Mouse (Mus musculus) mature B cell (primary cell): ENCODE results near the gene Mybph.

Experiments used
- in situ Hi-C: fragments of 300-500 bp; cut with MboI; formaldehyde crosslinking; loops from 2 replicates; pipeline ENCODE4 v1.14.3; 2019

Mybph gene

DNA sequence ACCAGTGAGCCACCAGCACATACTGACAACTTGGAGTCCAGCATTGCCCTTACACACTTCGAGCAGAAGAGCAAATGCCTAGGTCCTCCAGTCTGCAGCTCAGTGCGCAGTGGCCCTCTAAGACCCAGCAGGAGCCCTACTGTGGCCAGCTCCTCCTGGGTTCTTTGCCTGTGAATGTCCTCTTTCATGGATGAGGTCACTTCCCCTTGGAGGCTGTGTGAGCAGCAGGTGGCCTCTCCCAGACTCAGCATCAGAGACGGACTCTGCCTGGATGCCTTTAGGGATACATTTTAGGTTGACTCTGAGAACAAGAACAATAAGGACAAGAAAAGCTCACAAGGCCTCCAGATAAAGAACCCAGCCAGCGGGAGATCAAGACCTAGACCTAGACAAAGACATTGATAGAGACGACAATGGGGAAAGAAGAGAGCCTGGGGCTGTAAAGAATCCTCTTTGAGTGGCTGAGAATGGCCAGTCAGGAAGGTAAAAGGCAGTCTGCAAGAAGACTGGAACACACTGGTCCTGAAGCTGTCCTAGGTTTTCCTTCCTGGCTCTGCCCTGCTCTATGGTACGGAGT lies 17.0 kb downstream of the Mybph start:
- in situ Hi-C loops = no loop called here

DNA sequence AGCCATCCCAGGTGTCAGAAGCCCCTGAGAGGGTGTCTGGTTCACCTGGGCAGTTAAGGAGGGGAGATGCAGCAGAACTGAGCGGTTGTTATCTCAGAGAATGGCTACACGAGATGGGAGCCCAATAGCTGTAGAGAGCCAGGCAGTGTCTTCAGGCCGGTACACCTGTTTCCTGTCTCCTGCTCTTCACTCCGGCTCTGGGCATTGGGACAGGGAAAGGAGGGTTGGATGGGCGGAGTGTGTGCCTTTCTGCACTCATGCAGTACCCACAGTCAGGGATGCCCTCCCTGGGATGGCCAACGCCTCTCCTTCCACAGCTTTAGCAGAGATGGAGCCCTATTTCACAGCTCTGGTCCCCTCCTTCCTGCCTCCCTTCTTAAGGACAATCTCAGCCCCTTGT lies 17.8 kb downstream of the Mybph start:
- in situ Hi-C loops = no loop called here

DNA sequence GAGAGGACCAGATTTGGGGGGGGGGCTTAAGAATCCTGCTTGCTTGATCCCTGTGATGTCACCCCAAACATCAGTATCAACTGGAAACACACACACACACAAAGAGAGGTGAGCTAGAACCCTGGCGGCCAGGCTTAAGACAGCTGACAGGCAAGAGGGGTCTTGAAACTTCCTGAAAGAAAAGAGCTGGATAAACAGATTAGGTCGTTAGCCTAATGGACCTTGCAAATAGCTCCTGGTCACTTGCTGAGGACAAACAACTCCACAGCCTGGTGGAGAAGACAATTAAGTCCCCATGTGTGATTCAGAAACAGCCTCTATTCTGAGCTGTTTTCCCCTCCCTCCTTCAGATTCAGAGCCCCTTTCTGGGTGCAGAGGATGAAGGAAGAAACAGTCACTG lies 18.4 kb downstream of the Mybph start:
- in situ Hi-C loops = no loop called here

DNA sequence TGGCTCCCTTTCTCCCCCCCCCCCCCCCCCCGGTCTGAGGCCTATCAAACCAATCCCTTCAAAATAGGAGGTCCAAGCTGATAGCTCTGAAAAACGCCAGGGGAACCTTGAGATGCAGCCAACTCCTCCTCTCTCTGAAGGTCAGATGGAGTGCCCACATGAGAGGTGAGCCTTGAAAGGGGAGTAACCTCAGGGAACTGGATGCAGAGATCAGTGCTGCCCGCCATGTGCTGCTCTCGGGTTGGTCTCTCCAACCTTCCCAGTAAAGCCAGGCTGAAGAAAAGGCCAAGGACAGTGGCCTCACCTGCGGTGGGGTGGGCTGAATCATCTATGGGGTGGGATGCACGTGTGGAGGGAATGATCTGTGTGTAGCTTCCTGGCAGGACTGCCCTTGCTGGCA lies 19.1 kb downstream of the Mybph start:
- in situ Hi-C loops = no loop called here

DNA sequence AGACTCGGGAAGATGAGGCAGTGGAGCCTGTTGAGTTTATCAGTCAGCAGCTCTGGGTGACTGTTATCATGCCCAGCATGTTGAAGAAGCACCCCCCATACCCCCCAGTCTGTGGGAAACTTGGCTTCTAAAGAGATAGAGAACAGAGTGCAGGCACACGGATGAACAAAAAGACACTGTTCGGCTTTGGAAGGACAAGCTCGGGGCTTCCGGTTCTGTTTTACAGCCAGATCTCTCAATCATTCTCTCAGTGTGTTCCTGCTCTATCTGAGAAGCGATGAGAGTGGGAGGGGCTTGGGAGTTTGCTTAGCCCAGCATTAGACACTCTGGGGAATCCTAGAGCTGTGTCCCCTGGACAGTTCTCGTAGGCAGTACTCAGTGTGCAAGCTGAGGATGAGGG lies 20.2 kb downstream of the Mybph start:
- in situ Hi-C loops = no loop called here

DNA sequence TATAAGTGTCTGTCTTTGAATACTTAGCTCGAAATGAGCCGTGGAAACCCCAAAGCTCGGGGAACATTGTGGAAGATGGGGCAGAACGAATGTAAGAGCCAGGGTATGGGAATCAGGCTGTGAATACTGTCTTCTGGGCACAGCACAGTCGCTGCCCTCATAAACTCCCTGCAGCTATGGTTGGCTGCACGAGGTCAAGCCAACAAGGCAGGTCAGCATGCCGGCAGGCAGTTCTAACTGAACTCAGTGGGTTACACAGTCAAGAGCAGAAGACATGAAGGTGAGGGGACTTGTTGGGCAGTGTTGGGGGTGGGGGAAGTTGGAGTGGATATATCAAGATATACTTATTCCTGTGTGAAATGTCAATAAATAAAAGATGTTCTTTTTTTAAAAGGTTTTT lies 21.8 kb downstream of the Mybph start:
- in situ Hi-C loops = no loop called here

DNA sequence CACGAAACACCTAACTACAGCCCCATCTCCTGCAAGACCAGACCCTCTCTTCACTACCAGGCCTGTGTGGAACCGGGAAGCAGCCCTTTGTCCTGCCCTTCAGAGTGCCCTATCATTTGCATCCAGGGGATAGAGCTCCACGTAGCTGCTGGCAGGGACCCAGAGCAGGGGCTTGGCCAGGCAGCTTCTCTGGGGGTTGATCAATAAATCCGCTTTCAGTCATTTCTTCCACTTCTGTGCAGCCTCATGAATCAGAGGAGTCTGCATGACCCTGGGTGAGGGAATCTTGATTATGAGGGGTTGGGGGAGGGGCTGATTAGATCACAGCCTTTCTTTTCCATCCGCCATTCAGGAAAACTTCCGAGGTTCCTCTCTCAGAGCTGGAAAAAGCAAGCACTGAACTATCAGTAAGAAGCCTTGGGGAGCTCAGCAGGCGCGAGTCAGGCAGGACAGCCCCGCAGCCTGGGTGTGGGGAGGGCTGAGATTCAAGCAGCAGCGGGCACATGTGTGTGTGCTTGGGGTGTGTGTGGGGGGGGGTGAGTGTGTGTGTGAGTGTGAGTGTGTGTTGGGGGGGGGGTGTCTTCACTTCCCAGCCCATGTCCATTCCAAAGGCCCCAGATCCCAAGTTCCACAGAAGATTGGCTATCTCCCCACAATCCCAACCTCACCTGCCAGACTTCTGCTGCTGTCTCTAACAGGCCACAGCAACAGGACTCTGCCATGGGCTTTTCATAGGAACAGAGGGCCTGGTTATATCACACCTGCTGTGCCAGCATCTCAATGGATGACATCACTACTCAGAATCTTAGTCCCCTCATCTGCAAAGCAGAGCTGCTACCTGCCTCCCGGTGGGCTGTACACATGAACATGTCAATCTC lies 22.7 kb downstream of the Mybph start:
- in situ Hi-C loops = no loop called here

DNA sequence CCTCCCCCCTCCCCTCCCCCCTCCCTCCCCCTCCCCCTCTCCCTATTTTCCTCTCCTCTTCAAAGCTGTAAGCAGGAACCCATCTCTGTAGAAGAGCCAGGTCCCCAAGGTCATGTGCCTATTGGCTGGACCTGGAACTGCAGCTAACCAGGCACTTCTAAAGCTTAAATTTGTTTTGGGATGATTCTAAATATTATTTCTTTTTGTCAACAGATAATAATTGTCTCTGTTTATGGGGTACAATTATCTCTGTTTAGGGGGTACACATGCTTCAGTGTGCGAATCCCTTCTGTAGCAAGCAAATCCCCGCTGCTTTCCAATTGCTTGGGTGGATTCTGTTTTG lies 23.4 kb downstream of the Mybph start:
- in situ Hi-C loops = no loop called here

DNA sequence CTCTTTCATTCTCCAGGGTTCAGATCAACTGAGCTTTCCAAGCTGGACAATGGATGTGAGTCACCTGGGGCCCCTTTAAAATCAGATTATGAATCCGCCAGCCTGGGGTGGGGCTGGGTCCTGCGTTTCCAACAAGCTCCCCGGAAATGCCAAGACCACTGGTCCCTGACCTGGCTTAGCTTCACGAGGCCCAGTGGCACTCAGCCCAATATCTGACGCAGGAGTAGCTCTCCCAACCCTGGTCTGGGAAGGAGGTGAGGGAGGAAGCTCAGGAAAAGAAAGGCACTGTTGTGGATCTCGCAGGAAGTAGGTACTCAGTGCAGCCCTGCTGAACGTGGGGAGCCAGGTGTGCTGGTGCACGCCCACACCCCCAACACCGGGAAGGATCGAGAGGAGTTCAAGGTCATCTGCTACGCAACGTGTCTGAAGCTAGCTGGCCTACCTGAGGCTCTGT lies 23.8 kb downstream of the Mybph start:
- in situ Hi-C loops = no loop called here

DNA sequence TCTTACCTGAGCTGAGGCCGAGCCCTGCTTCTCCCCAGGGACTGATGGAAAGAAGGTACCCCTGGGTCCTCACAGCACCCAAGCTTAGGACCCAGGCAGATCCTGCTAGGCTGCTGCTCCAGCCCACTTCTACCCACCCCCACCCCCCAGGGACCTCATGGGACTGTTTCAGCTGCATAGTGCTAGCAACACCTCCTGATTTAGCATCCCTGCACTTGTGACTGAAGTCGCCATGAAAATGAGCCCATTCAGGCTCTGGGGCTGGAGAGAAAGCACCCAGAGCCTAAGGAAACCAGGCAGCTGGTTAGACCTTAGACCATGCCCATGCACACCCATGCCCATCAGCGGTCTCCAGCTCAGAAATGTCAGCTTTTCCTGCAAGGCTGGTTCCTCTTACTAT lies 24.7 kb downstream of the Mybph start:
- in situ Hi-C loops = no loop called here

DNA sequence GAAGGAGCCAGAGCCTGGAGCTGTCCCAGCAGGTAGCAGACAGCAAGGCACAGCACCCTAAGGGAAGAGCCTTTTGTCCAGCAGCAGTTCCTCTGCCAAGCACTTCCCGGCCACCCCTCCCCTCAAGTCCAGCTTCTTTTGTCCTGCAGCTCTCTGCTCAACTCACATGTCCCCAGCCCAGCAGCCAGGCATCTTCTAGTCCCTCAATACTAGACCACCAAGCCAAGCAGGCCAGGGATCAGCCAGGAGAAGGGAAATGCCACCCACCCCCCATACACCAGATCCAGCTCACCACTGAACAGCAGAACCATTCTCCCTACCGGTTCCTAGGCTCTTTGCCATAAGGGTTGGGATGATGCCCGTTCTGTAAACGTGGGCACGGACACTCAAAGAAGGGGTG lies 26.4 kb downstream of the Mybph start:
- in situ Hi-C loops = no loop called here

DNA sequence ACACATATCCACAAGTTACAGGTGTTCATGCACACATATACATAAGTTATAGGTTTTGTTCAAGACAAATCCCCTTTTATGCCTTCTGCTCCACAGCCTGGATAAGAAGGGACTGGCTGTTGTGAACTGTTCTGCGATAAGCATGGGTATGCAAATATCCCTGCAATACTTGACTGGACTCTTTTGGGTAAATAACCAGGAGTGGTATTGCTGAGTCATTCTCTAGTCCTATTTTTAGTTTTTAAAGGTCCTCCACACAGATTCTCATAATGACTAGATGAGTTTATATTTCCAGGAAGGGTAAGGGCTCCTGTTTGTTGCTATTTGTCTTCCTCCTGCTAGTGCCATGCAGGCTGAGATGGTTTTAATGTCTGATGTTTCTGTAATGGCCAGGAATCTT lies 27.9 kb downstream of the Mybph start:
- in situ Hi-C loops = no loop called here

DNA sequence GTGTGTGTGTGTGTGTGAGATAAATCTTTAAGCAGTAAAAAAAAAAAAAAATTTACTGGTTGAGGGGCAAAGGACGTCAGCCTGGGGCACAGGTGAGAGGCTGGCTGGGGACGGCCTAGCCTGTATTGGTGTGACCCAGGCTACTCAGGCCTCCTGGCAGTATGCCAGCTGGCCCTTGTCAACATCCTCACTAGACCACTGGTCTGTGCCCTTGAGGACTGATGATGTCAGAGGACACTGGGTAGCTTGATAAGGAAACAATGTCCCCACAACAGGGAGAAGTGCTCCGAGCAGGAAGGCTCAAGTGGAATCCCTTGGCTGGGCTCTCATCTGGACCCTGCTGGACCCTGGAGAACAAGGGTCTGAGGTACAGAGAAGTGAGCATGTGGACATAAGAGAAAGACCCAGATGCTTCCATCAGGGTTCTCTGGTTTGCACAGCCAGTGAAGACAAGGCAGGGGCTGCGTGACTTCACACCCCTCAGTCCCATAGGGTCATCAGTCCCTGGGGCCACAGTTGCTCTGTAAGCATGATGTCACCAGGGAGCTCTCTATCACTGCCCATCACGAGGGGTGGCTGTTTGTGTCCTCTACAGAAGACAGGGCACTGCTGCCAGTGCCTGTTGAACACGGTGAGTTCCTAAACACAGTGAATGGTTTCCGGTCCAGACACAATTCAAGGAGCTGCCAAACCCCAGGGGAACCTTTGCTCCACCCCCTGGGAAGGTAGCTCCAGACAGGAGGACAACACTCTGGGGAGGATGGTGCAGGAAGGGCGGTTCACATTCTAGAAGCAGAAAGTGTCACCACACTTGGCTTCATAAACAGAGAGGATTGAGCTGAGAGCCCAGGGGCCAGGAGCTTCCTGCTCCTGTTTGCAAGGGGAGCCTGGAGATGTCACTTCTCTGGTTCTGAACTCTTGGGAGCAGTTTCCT lies 29.1 kb downstream of the Mybph start:
- in situ Hi-C loops = no loop called here

DNA sequence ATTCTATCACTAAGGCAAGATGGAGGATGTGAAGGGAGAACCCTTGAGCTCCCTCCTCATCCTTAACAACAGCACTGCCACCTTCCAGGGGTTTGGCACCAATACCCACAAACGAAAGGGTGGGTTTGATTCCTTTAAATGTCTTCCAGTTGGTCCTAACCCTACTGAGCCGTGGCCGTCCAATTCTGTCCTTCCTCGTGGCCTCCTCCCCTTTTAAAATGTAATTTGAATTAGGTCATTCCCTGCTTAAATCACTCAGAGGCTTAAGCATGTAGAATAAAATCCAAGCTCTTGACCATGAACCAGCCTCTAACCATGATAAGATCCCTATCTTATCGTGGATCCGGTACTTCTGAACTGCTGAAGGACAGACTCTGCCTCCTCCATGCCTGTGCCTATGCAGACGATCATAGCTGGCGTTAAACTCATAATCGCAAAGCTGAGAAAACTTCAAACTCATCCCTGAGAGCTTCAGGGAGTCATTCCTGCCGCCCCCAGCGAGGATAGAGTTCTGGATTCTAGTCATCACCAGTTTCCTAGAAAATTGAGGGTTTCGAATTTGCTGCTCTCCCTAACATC lies 31.5 kb downstream of the Mybph start:
- in situ Hi-C loops = no loop called here

DNA sequence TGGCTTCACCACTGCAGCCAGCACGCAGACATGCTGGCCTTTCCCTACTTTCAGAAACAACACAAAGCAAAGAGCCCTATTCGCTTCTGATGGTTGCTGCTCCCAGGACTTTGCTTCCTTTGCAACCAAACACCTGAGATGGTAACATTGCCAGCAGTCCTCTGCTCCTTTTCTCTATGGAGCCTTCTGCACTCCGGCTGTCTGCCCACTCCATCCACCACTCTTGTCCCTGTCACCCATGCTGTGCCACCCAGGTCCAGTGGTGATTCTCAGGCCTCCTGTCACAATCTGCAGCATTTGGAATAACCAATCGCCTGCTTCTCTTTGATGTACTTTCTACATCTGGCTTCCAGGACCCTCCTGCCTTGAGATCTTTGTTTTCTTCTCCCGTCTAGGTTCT lies 32.1 kb downstream of the Mybph start:
- in situ Hi-C loops = no loop called here

DNA sequence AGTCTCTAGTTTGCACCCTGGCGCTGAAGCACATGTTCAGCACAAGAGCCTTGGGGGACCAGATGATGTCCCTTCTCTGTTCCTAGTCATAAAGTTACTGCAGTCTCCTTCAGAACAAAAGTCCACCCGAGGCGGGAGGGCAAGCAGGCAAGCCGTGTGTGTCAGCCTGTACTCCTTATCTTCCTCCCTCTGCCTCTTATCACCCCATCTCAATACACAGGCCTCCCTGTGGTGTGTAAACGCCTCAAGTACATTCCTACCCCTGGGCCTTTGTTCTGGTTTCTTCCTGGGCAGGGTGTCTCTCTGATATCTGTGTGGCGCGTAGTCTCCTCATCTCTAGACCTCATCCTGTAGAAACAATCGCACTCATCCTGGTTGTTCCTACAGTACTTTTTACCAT lies 33.5 kb downstream of the Mybph start:
- in situ Hi-C loops = no loop called here

DNA sequence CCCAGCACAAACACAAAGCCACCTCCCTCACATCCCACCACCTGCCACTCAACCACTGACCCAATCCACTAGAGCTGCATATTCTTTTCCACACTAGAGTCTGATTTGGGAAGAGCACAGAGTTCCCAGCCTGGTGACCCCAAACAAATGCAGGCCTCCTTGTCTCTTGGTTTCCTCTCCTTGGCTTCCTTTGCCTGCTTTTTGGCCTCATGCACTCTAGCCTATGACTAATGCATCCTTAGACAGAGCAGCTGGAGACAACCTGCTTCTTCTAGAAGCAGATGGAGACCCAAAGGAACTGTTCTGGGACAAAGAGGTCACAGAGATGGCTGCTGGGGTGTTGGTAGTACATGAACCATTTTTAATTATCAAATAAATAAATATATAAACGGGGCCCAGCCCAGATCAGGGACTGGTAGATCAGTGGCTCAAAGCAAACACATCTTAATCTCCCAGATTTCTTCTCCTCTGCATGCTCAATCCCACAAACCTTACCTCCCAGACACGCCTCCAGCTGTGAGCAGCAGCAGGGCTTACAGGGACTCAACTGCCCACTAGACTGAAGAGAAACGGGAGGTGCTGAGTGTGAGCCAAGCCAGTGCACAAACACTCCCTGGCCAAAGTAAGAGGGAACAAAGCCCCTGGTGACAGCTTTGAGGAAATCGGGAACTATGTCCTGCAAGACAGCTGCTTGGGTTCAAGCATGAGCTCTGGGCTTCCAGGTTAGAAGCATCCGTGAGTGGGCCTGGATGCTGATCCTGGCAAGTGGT lies 36.7 kb downstream of the Mybph start:
- in situ Hi-C loops = no loop called here

DNA sequence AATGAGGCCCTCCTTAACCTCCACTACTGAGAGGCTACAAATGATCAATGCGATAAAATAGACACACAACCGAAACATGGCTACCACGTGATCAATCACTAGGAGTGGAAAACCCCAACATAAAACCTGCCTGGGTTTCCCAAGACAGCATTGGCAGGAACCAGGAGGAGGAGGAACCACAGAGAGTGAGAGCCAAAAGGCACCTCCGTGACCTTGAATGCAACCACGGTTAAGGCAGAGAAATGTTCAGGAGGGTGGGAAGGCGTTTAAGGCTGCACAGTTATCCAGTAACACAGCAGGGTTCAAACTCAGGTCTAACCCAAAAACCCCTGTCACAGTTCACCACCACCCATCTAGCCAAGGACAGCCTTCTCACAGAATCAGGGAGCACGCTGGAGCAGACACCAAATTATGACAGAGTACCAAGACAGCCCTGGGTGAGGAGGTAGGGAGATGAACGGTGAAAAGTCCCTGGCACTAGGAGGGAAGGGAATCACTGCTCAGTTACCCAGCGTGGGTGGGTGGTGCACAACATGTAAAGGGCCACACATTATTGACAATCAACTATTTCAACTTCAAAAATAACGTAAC lies 37.5 kb downstream of the Mybph start:
- in situ Hi-C loops = no loop called here

DNA sequence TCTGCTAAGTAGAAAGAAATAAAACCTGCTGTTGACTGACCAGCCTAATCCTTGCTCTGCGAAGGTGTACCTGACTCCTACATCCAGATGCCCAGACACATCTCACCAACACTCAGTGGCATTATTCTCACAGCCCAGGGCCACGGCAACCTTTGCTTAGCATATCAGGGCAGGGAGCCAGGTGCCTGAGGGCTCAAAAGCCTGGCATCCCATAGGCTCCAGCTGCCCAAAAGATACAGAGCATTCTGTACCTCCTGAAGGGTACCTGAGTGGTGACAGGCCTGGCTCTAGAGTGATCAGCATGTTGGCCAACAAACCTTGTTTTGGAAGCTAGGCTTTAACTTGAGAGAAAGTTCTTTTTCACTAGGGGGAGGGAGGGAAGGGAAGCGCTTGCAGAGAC lies 38.0 kb downstream of the Mybph start:
- in situ Hi-C loops = no loop called here

DNA sequence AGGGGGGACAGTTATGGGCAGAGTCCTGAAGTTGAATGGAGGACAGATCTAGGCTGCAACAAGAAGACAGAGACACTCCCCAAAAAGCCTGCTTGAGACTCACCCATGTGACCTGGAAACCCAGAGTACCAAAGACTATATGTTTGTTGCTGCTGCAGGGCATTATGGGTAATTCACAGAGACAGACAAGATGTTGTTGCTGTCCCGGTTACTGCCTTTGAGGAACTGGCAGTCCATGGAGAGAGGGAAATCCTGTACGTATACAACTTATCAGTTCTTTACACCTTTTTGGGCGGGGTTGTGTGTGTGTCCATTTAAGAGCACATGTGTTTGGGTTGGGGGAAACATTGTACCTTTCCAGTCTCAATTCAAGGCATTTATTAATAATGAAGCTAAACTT lies 38.4 kb downstream of the Mybph start:
- in situ Hi-C loops = no loop called here

DNA sequence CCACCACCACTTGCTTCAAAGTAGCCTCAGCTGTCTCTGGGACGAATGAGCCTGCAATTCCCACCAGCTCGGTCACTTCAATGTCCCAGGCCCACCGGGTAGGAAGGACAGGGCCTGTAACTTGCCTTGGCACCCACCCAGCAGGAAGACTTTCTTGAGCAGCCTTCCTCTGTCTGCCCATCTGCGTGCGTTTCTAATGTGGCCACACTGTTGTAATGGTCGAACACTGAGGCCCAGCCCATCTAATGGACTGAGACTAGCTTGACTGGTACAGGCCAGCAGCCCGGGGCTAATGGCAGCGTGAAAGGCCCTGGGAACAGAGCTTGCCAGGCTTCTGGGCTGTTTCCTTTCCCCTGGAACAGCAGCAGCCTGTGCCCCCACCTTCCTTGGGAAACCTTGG lies 39.1 kb downstream of the Mybph start:
- in situ Hi-C loops = no loop called here
